Mouse (Mus musculus): Measurements from ENCODE around the gene 3110009E18Rik.

The 3110009E18Rik gene

DNA sequence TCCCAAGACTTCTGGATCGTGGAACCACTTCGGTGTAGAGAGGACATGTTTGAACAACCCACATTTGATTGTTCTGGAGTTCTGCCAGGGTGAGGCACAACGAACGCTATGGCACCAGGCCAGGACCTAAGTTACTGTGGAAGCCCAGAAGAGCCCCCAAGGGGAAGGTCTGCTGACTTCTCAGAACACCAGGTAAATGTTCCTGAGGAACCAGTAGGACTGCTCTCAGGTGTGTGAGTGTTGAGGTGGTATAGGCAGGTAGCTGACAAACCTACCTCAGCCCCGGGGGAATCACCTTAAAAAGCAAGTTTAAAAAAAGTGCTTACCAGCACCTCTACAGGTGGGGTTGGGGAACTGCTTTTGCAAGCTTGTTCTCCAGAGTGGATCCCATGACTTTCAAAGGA, 15.4 kb upstream of the 3110009E18Rik start:
- DNase-seq (ENCODE audit: low read depth), result peak; percentile 40

DNA sequence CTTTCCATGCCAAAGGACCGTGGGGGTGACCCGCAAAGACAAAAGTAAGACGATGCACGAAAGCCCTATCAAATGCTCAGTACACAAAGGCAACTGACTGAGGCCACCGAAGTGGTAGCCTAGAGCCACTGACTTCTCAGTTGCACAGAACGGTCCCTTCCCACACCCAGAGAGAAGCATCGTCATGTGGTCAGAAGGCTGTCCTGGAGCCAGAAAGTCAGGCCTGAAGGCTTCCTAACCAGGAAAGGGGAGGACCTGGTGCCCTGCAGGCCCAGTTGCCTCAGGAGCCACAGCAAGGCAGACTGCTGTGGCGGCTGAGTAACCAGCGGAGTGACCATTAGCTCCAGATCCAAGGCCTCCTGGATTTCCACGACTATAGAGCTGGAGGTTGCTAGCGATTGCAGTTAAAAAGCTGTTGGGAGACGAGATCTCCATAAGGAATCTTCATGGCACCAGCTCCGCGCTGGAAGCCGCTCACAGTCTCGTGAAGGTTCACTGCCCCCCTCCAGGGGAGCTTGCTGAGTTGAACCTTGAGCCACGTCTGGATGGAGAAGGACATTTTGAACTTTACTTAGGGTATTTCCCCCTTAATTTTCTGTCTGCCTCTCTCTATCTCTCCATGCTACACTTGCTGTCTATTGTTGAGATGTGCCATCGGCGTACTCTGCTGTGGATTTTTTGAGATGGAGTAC, 11.1 kb upstream of the 3110009E18Rik start:
- no peak for DNase-seq (ENCODE audit: low read depth)

DNA sequence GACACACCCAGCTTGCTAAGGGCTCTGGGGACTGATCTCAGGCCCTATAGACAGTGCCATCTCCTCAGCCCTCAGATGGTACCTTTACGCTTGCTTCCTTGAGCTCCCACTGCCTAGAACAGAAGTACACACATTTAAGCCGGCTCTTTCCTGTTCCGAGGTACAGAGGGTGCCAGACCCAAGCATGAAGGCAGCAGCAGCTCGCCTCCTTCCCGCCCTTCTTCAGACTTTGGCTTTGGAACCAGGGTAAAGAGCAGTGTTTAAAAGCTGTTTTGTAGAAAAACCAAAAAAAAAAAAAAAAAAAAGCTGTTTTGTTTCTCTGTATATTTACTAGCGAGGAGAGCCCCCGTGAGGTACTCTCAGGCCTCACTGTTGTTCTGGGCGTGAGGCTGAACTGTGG, 9.2 kb upstream of the 3110009E18Rik start:
- no peak for DNase-seq (ENCODE audit: low read depth)

DNA sequence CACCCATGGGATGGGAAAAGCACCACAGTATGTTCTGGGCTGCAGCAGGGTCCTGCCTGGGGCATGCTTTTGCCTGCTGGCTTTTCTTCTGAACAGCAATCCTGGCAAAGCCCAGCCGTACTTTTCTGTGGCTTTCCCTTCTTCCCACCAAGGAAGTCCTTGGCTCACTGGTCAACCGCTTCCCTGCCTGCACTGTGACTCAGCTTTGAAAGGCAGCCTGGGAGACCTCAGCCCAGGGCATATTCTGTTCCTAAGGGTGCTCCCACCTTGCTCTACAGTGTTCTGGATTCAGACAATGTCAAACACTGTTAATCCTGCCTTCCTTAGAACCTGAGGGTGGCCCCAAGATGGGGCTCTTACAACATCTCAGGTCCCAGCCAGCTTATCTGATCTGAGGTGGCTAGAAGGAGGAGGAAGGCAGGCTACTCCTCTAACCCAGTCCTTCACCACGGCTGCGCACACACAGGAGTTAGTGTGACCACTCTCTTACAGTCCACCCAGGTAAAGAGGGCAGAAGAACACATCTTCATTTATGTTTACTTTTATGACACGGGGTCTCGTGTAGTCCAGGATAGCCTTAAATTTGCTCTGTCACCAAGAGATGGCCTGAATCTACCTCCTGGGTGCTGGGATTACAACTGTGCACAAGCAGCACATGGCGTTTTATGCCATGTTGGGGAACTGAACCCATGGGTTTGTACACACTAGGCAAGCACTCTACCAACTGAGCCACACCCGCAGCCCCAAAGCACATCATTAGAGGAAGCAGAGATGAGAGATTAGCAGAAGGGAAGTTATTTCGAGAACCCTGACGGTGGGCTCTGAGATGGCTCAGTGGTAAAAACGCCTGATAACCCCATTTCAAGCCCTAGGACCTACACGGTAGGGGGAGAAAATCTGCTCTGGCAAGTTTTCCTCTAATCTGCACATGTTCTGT, 8.5 kb upstream of the 3110009E18Rik start:
- DNase-seq (ENCODE audit: low read depth), result peak; percentile 38

DNA sequence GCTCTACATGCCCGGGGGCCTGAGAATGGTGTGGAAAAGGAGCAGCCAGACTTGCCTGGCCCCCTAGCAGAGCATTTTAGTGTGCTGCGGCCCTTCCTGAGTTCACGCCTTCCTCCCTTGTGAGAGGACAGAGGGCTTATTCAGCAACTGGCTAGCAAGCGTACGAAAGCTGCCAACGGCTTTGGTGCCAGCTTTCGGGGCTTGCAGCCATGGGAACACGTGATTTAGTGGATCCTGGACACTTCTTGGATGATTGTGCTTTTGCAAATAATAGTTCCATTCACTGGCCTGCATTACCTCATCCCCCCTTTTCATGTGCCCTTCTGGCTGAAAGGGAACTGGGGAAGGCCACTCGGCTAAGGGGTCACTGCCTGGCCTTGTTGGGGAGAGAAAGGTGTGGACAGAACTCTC, 5.3 kb upstream of the 3110009E18Rik start:
- DNase-seq (ENCODE audit: low read depth), result no peak

DNA sequence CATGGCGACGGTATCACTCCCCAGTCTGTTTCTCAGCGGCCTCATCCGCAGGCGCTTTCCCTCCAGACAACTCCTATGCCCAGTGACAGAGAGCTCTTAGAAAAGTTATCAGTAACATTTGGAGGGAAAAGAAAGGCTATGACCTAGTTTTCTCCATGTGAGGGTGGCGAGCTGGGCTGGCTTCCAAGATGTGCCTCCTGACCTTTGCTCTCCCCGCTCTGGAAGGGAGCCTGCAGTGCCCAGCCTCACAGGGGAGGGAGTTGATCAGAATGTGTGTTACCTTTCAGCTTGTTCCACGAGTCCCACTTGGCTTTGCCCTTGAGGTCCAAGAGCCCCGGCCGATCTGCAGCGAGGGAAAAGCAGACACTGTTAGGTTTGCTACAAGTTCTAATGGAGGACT, 4.9 kb upstream of the 3110009E18Rik start:
- no peak for DNase-seq (ENCODE audit: low read depth)

DNA sequence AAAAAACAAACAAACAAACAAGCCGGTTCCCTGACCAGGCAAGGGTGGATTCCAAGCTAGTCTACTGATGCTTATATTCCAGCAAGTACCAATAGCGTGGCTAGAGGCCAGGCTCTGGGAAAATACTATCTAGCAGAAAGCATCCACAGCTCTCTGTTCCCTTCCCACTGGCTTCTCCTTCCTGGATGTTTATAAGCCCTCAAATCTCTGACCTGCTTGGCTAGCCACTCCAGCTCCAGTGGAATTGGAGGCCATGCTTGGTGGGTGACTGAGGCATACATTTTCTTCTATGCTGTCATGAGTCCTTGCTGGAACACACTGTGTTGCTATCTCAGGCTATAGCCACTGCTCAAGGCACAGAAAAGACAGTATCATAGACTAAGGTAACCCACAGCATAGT, 2.1 kb upstream of the 3110009E18Rik start:
- DNase-seq (ENCODE audit: low read depth), result no peak

DNA sequence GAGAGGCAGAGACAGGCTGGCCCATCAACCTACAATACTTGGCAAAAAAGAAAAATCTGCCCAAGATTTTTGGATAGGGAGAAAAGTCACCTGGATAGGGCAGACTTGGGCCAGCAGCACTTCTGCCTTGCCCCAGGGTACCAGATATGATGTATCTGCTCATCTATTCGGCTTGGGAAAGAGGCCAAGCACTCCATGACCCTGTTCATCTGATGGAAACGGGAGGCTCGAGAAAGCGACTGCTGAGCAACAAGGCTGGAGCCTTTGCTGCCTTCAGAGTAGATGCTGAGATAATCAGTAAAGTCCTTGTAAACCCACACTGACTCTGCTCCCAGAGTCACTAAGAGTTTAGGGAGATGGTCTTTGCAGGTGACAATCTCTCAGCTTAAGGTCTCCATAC, 1.6 kb upstream of the 3110009E18Rik start:
- no peak for DNase-seq (ENCODE audit: low read depth)

DNA sequence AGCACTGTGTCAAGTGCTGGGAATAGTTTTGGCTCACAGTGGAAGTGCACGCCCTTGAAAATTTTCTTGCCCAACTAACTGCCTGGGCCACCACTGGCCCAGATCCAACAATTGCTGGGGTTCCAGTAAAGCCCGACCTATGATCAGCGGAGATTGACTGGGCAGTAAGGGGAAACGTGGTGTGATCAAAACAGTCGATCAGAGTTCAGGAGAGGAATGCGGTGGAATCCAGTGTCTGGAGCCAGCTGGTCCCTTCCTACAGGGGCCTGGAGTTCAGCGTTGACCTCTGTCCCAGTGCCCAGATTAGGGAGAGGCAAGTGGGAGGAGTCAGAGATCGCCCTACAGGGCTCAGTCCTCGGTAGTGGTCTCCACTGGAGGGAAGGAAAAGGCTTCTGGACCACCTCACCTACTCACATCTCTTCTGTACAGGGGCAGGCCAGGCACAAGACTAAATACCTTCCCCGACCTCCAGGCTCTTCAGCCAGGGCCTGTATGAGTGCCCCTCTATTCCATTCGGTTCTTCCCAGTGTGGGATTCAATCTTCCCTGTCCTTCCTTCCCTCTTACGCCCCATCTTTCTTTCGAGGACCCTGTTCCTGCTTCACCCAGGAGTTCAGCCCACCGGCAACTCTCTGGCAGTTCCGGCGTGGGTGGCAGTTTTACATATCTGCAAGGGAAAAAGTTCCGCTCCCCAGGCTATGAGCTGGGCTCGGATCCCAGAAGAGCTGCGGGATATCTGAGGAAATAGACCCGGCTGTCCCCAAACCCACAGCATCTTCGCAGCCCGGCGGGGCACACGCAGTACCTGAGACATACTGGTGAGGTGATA, 632 bp upstream of the 3110009E18Rik start:
- DNase-seq (ENCODE audit: low read depth), result peak; percentile 87

DNA sequence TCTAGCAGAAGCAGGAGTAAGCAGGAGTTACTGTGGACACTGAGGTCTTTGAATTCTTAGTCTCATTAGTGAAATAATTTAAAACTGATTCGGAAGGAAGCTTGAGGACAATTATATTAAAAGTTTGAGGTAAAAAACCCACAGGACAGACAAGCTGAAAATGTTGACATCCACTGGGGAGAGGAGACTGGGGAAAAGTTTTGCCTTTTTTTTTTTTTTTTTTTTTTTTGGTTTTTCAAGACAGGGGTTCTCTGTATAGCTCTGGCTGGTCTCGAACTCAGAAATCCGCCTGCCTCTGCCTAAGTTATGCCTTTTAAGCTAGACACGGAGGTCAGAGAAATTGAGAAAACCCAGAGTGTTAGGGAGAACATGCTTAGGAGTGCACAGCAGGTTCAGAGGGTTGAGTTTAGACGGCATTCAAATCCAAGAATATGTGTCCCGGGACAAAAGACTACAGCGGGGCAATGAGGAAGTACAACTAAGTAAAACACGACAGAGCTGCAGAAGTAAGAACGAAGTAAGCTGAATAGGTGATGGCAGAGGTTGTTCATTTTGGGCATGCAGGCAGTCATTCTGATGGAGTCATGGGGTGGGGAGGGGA, 1.0 kb downstream of the 3110009E18Rik start:
- DNase-seq (ENCODE audit: low read depth), result no peak

DNA sequence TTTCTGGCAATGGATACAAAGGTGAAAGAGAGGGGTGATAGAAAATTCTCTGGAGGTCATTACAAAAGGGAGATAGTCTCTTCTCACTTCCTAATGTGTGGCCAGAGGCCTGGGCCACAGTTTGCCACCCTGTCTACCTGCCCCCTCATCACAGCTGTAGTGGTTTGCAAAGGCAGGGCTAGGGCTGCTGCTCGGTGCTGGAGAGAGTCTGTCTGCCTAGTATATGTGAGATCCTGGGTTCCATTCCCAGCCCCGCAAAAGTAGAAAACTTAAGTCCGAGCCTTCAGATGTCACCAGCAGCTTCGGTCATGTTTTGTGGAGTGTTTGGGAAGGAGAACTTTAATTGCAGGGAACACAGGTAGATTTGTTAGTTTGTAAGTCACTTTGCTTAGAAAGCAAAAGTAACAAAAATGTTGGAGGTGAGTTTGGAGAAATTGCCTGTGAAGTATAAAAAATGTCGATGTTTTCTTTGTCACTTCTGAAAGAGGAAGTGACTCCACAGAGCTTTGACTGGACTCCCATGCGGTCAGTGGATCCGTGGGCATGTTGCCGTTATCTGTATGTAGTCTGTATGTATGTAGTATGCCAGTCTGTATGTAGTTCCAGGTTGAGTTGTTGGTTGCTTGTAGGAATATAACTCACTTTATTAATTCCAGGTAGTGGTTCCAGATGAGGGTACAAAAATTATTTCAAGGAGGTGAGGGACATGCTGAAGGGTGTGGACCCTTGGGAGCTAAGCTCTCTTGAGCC, 1.8 kb downstream of the 3110009E18Rik start:
- no peak for DNase-seq (ENCODE audit: low read depth)

DNA sequence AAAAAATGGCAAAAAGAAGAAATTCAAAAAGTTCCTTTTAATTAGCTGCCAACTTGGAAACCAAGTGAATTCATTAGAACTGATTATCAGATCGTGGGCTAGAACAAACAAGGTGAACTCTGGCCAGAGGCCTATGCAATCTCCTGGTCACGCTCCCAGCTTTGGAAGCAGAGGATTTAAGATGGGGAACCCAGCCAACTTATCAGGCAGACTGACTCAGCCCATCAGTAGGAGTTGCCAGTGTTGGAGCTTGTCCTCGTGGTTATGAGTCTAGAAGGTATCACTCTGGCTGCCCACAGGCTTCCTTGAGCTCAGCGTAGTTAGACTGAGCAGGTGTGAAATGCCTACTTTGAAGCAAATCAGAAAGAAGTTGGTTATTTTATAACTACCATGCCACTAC, 3.9 kb downstream of the 3110009E18Rik start:
- DNase-seq (ENCODE audit: low read depth), result peak; percentile 88

DNA sequence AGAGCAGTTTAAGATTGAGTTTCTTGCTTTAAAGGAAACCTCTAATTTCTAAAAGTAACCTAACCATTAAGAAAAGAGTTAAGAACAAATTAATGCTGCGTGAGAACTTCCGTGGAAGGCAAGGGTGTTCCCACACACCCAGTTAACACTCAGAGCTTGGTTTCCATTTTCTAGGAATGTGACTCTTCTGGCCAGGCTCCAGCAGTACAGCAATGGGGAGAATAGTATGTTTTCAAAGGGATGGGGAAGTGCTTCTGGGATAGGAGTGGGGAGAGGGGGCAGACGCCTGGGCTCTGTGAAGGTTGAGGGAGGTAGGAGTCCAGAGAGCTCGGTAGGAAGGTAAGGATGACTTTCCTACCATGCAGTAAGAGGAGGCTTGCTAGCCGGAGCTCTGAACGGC, 4.5 kb downstream of the 3110009E18Rik start:
- DNase-seq (ENCODE audit: low read depth), result peak; percentile 78

DNA sequence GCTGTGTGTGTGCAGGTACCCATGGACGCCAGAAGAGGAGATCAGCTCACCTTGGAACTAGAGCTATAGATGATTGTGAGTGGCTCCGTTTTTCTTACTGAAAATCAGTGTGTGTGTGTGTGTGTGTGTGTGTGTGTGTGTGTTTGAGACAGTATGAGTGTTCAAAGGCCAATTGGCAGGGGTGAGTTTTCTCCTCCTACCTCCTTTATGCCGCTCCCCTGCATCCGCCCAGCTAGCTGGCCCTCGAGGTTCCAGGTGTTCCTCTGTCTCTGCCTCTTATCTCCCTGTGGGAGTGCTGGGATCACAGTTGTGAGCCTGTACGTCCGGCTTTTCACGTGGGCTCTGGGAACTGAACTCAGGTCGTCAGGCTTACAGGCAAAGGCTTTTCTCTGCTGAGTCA, 5.3 kb downstream of the 3110009E18Rik start:
- DNase-seq (ENCODE audit: low read depth), result no peak

DNA sequence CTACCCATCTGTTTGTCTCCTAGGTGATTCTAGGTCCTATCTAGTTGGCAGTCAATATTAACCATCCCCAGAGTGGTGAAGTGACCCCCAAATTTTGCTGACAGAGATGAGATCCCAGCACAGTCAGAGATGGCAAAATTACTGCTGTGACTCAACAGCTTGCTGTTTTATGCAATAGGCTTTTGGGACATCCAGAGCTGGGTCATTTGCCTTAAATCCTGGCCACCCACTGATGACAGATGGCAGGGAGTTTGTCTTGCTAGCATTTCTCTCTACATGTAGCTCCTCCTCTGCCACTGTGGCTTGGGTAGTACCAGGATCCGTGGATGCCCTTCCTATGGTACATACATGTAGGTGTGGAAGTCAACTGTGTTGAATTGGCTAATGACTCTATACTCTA, 11.4 kb downstream of the 3110009E18Rik start:
- DNase-seq (ENCODE audit: low read depth), result no peak

DNA sequence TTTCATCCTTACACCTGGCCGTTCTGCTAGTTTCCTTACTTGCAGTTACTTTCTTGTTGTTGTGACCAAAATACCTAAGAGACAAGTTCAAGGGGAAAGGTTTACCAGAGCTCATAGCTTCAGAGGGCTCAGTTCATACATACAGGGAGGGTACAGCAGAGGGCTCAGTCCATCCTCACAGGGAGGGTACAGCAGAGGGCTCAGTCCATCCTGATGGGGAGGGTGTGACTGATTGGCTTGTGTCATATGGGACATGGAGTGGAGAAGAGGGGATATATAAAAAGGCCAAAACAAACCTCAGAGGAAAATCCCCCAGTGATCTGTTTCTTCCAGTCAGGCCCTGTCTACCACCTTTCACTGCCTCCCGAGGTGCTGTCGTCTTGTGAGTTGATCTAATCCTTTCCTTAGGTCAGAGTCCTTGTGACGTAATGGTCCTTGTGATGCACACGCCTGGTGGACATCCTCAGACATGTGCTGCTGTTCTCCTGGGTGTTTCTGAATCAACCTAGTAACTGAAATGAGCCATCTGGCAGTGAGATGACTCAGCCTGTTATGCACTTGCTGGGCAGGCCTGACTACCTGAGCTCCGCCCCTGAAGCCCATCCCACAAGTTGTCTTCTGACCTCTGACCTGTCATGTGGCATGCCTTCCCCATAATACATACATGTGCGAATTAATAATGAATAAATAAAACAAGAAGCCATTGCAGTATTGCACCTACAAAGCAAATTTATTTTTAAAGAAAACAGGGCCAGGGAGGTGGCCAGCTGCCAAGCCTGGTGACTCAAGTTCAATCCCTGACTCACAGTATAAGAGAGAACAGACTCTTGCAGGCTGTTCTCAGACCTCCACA, 15.2 kb downstream of the 3110009E18Rik start:
- peak; percentile 89 for DNase-seq (ENCODE audit: low read depth)

DNA sequence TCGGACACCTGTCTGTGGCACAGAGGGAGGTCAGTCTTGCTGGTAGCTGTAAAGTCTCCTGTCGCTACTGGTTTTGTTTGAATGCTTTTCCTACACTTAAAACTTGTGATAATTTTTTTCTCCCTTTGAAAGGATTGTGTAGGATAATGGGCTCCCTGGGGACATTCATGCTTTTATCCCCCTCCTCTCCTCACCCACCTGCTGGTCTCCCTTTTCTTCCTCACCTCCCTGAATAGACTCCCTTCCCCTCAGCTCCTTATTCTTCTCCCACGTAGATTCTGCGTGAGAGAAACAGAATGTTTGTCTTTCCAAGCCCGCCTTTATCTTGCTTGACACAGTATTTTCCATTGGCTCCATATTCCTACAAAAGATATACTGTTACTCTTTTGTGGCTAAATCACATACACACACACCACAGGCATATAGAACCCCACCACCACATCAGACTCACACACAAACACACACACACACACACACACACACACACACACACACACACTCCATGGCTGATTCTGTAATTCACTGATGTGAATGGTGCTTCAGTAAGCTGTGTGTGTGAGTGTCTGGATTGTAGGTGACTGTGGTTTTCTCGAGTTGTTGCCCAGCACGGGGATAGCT, 18.0 kb downstream of the 3110009E18Rik start:
- no peak for DNase-seq (ENCODE audit: low read depth)

DNA sequence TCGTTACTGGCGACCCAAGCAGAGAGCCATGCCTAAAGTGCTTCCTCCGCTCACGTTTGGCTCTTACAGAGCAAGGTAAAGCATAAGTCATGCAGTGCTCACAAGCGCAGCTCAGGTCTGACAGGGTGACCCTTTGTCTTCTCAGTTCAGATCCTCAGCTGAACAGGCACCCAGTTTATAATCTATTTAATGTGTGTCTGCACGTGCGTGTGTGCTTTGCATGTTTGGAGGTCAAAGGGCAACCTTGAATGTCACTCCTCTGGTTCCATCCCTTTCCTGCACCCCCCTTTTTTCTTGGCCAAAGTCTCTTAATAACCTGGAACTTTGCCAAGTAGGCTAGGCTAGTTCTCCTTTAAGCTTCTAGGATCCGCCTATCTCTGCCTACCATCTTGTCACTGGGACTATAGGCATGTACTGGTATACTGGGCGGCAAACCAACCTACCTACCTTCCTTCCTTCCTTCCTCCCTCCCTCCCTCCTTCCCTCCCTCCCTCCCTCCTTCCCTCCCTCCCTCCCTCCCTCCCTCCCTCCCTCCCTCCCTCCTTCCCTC, 19.2 kb downstream of the 3110009E18Rik start:
- DNase-seq (ENCODE audit: low read depth), result no peak

DNA sequence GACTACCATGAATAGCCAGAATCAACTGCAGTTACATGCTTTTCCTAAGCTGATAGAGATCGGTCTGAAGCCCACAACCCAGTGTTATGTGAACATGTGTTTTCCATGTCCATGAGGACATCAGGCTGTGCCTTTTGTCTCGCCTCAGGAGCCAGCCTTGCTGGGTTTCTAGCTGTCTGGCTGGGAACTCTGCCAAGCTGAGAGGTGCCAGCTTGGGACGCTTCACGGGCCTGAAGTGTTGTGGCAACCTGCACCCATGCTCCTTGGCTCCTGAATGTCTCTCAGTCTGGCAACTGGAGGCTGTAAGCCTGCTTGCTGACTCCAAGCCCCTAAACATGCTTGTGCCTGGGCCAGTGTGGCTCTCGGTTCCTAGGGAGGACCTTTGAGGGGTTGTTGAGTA, 21.6 kb downstream of the 3110009E18Rik start:
- DNase-seq (ENCODE audit: low read depth), result no peak

All from NIH3T3 (cell line).